Mouse (Mus musculus) gastrocnemius, postnatal 10 days (tissue): ENCODE data around the gene Prmt1. TPM values are rescaled to one million over a fixed set of nuclear protein-coding genes. Genes with fewer than 3 reads are reported as not detected.

Experiments
- DNase-seq: peaks from one replicate; pipeline ENCODE4 v3.0.0; 2021; ENCODE audit warnings: mixed read lengths
- total RNA-seq, 2 experiments: library from RNA; stranded (reverse); gene quantifications; 2 replicates each; pipeline ENCODE4 v1.2.3; 2021

The Prmt1 gene
- total RNA-seq, 2 experiments from 2014 or later, result 267 to 271 TPM

GRCm38 (mm10) chr7:45012824-45013223, 26.5 kb upstream of the Prmt1 start:
- DNase-seq, result no peak

- DNase-seq, result no peak
Observed at GRCm38 (mm10) chr7:45012011-45012410, 25.6 kb upstream of the Prmt1 start.

- DNase-seq, result no peak
Observed at GRCm38 (mm10) chr7:45008411-45008810, 22.0 kb upstream of the Prmt1 start.

- DNase-seq, result no peak
Observed at GRCm38 (mm10) chr7:45007846-45008245, 21.5 kb upstream of the Prmt1 start.

GRCm38 (mm10) chr7:45007141-45007540, 20.8 kb upstream of the Prmt1 start:
- DNase-seq, result no peak

- DNase-seq, result no peak
Observed at GRCm38 (mm10) chr7:45006503-45006902, 20.1 kb upstream of the Prmt1 start.

GRCm38 (mm10) chr7:45005321-45005992, 19.1 kb upstream of the Prmt1 start:
- no peak for DNase-seq

- DNase-seq, result no peak
Observed at GRCm38 (mm10) chr7:45004546-45004945, 18.2 kb upstream of the Prmt1 start.

GRCm38 (mm10) chr7:45002440-45002839, 16.1 kb upstream of the Prmt1 start:
- DNase-seq, result no peak

GRCm38 (mm10) chr7:45000539-45001114, 14.3 kb upstream of the Prmt1 start:
- DNase-seq, result no peak

GRCm38 (mm10) chr7:44999753-45000152, 13.4 kb upstream of the Prmt1 start:
- DNase-seq, result no peak

- peak; percentile 70 for DNase-seq
Observed at GRCm38 (mm10) chr7:44998501-44998955, 12.2 kb upstream of the Prmt1 start, which contains the start of gene Bcl2l12. TSS of gene Bcl2l12 (minus strand) at chr7:44998712.

GRCm38 (mm10) chr7:44997940-44998428, 11.6 kb upstream of the Prmt1 start:
- DNase-seq, result no peak

- DNase-seq, result peak; percentile 95
Observed at GRCm38 (mm10) chr7:44997231-44997939, 11.0 kb upstream of the Prmt1 start, which contains the start of gene Irf3. TSS of gene Irf3 (plus strand) at chr7:44997648.

- no peak for DNase-seq
Observed at GRCm38 (mm10) chr7:44996672-44997071, 10.3 kb upstream of the Prmt1 start.

- no peak for DNase-seq
Observed at GRCm38 (mm10) chr7:44986879-44987718, 731 bp upstream of the Prmt1 start.

GRCm38 (mm10) chr7:44985595-44986191, 675 bp downstream of the Prmt1 start:
- DNase-seq, result peak; percentile 74

- no peak for DNase-seq
Observed at GRCm38 (mm10) chr7:44984833-44985164, 1.6 kb downstream of the Prmt1 start.

- no peak for DNase-seq
Observed at GRCm38 (mm10) chr7:44983944-44984832, 2.2 kb downstream of the Prmt1 start.

- DNase-seq, result peak; percentile 93
Observed at GRCm38 (mm10) chr7:44983085-44983484, 3.3 kb downstream of the Prmt1 start.

- no peak for DNase-seq
Observed at GRCm38 (mm10) chr7:44981539-44981938, 4.8 kb downstream of the Prmt1 start.
